Mouse (Mus musculus): ENCODE measurements around the gene Gm45062.

GRCm38 (mm10) chr6:8312554-8312953 is 53.3 kb downstream of the Gm45062 start:
- TF ChIP-seq CTCF (IDR thresholded peaks at IDR 0.05; ENCODE audit: borderline replicate concordance, insufficient read depth, low read length) = no peak
- TF ChIP-seq POLR2A (IDR thresholded peaks at IDR 0.05; ENCODE audit: low read depth, low read length) = no peak

All from embryonic fibroblast, embryonic 13.5 days (primary cell).